Mouse (Mus musculus): ENCODE measurements around the gene Pla2g5. TPM values are rescaled to one million over a fixed set of nuclear protein-coding genes. Genes with fewer than 3 reads are reported as not detected.
A peak's percentile ranks its signal among the peaks of the same experiment; 100 is the strongest.
"Not testable (repeated sequence)": the region's sequence is repeated elsewhere in the genome, so short reads cannot be mapped to it uniquely, and the experiment has no call there.

The Pla2g5 gene
- 1 to 10 TPM in 1 of 2 experiments, under 1 TPM in 1; 0.20 to 1.7 TPM for total RNA-seq (2021)
- long read RNA-seq, experiment 1, partial matches to known transcripts = 0 of 1 reads
- long read RNA-seq, experiment 1, other reads (novel, unspliced or antisense) = 0 of 1 reads
- long read RNA-seq, experiment 2, partial matches to known transcripts = 1 of 7 reads
- long read RNA-seq, experiment 2, other reads (novel, unspliced or antisense) = 3 of 7 reads

DNA sequence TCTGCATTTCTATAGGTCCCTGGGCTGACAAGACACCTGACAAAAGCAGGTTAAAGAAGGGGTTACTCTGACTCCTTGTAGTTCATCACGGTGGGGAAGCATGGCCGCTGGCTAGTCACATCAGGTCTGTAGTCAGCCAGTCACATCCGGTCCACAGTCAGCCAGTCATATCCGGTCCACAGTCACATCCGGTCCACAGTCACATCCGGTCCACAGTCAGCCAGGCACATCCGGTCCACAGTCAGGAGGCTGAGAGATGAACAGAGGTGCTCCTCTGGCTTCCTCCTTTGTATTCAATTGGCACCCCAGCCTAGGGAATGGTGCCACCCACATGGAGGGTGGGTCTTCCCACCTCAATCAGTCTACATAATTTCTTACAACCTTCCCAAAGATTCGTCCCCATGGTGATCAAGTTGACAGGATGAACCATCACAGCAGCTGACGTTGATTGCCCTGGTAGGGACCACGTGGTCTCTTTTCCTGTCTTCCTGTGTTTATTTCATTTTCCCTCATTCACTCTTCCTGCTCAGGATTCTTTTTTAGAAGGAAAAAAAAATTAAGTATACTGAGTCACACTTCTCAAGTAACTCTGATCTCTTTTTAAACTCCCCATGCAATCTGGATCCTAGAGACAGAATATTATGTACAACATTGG is at the start of gene Pla2g5:
Gene Pla2g5 (minus strand): TSS at position 139 of the 655 bp plus-strand sequence.
- intact Hi-C loops (cut with DNase I) = no loop called here
- DNase-seq = no peak

DNA sequence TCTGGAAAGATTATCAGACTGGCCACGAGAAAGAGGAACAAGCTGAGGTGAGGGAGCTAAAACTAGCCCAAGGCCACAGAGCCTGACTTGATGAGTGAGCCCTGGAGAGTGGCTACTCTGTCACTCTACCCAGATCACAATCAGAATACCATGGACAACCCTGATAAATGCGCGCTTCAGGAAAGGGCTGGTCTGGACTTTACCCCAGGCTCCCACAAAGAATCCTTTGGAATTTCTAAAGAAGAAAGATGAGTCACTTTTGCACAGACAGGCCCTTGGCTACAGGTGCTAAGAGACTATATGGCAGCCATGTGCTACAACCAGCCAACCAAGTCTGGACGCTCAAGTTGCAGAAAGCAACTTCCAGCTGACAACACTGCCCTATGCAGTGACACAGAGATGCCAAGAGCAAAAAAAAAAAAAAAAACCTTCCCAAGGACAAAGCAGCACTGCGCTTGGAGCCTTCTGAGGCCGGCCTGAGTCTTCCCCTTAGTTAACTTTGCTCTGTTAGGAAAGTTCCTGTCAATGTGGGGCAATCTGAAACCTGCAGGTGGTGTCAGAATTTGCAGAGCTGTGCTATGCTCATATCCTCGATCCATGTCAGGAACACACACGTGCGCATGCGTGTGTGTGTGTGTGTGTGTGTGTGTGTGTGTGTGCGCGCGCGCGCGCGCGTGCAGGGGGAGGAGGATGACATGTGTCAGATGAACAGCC is 42.5 kb upstream of the Pla2g5 start:
- intact Hi-C loops (cut with DNase I) = no loop called here
- no peak for DNase-seq

DNA sequence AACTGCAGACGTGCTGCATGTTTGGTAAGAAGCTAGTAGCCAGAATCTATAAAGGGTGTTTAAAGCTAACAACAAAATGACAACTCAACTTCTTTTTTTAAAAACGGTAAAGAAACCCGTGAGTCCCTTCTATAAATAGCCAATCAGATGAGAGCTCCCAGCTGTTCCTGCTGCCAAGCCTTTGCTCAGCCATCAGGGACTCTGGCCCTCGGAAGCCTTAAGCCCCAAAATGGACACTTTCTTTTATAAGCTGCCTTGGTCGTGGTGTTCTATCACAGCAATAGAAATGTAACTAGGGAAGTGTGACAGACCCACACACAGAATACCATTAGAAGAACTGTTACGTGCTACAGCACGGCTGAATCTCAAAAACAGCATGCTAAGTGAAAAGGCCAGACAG is 36.1 kb upstream of the Pla2g5 start:
- DNase-seq = no peak

DNA sequence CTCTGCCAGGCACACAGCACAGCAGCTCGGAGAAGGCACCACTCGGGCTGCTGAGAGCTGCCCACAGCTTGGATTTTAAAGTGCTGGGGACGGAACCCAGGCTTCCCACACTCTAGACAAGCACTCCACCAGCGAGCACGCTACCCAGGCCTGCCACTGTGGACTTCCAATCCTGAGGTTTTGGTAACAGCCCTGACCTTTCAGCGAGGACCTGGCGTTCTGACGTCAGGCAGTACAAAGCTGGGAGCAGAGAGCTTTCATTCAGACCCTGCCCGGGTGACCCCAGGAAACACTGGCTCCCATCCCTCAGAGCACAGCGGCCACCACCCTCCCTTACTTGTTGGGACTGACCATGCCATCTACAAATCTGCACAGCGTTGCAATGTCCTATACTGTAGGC is 30.5 kb upstream of the Pla2g5 start:
- DNase-seq; intact Hi-C loops (cut with DNase I): not testable (repeated sequence)

More for the DNA sequence above, 36.1 kb upstream of the Pla2g5 start:
- intact Hi-C loops (cut with DNase I) = no loop called here

DNA sequence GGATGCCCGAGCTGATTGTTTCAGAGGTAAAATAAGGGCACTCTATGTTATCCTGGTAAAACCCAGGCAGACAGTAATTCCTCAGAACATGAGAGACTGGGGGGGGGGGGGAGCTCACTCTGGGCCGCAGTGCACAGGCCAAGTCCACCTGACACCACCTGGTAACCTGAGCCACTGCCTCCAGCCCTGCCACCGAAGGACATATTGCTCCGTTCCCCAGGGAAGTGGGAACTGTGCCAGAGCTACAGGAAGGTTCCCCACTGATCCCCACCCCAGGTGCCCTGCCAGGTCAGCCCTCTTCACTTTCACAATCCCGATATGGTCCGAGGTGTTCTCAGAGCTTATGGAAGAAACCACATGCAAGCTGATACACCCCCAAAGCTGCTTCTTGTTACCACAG is 29.4 kb upstream of the Pla2g5 start:
- no peak for DNase-seq
- intact Hi-C loops (cut with DNase I) = no loop called here

DNA sequence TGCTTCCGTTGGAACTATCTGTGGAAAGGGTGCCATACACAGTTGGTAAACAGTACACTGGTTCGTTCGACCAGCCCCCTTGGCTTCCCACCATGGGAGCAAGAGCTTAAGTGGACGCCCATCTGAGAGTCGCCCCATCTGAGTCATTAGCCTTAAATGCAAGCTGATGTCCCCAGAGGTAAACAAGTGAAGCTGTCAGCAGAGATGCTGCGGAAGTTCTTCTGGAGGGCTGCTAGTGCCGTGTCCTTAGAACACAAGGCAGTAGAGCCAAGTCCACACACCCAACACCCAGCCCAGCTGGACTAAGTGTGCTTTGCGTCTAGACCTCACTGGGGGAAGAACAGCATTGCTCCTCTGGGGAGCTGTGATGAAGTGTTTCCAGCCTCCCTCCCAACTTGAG is 26.4 kb upstream of the Pla2g5 start:
- DNase-seq = peak in 1 of 2 experiments; percentile 17
- intact Hi-C loops (cut with DNase I) = no loop called here

DNA sequence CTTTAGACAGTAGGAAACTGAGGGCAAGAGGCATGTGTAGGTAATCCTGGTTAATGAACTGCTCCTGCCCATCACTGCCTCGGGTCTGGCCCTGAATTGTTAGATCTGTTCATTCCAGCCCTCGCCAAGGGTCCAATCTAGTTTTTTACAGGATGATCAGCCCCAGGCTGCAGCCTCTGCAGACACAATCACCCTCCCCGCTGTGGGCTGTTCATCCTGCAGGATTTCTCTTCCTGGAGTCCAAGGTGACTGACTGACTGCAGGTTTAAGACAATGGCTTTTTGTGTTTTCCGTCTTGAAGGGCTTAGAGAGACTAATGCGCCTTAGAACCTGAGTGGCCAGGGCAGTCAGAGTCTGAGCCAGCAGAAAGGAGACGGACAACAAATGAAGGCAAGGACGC is 25.9 kb upstream of the Pla2g5 start:
- intact Hi-C loops (cut with DNase I) = no loop called here
- DNase-seq = no peak

DNA sequence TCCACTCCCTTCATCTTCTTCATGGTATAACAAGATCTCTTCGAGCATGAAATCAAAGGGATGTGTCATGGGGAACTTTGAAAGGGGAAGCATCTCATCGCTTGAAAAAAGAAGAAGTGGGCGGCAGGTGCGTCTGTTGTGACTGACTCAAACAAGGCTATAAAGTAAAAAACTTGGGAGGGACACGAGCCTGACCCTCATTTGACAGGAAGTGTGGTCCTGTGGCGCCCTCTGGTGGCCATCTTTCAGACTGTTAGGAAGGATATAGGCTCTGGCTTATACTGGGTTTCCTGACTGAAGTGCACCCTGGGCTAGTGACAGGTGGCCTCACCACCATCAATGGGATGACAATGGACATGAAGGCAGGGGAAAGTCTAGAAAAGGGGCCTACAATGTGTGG is 21.0 kb upstream of the Pla2g5 start:
- intact Hi-C loops (cut with DNase I) = no loop called here
- peak; percentile 81 to 83 for DNase-seq

DNA sequence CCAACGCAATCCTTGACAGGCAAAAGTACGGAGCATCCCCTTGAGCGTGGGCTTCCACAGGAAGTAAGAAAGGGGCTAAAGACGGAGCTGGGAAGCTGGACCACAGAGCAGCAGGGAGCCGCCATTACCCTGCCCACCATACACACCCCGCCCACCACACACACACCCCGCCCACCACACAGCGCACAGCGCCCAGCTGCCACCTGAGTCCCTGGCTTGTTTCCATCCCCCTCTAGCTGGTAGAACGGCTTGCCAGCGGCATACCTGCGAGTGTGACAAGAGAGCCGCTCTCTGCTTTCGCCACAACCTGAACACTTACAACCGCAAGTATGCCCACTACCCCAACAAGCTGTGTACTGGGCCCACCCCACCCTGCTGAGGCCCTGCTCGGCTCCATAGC is 18.9 kb upstream of the Pla2g5 start:
- DNase-seq = no peak
- intact Hi-C loops (cut with DNase I) = no loop called here

DNA sequence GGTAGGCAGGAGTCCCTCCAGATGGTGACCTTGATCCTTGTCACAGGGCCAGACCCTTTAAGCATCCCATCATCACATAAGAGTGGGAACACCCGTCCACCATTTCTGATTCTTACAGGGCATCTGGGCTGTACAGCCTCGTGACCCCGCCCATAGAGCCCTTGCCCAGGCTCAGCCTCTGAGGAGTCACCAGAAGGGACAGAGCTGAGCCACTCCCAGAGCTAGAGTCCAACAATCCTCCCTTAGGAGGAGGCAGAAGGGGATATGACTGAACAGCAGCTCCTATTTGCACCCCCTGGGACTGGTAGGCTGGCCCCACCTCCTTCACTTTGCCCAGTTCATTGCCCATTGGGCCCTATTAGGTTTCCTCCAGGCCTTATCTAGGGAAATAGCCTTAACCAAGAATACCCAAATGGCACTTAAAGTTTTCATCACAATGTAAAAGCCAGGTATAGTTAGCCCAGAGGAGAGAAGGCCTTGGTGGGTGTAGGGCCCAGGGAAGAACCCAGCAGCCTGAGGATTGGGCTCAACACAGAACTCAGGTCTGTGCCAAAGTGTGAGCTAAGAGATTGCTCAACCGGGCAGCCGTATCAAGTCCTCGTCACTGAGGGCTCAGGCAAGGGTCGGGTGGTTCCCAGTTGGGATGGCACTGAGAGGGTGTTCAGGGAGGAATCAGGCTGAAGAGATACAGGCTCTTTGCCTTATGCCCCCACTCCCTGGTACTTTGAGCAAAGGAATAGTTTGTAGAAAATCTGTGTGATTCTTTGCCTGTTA is 17.7 kb upstream of the Pla2g5 start:
- intact Hi-C loops (cut with DNase I) = no loop called here
- DNase-seq = peak in 1 of 2 experiments; percentile 33

DNA sequence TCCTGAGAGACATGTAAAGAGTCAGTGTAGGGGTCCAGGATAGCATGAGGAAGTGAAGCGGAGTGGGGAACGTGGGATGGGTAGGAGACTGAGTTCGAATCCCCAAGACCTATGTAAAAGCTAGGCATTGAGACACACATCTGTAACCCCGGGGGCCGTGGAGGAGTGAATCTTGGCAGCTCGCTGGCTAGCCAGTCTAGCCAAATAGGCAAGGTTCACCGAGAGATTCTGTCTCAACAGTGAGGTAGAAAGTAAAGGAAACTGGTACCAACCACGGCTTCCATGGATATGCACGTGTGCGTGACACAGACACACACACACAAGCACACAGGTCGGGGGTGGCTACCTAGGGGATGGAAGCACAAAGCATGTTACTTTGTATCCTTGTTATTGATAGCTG is 16.5 kb upstream of the Pla2g5 start:
- intact Hi-C loops (cut with DNase I) = no loop called here
- DNase-seq = no peak

DNA sequence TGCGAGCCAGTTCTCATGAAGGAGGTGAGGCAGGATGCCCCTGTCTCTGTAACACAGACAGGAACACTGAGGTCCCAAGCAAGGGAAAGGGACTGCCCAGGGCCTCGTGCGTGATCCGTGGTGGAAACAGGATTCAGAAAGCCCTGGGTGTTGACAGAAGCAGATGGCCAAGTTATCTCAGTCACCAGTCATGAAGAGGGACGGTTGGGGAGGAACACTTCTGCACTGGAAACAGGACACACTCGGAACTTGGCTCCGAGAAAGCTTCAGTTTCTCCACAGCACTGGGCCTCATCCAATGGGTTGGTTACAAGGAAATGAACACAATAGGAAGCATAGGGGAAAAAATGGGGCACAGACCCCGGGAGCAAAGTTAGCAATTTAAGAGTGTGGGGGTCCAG is 15.5 kb upstream of the Pla2g5 start:
- intact Hi-C loops (cut with DNase I) = no loop called here
- DNase-seq = peak in 1 of 2 experiments; percentile 20

DNA sequence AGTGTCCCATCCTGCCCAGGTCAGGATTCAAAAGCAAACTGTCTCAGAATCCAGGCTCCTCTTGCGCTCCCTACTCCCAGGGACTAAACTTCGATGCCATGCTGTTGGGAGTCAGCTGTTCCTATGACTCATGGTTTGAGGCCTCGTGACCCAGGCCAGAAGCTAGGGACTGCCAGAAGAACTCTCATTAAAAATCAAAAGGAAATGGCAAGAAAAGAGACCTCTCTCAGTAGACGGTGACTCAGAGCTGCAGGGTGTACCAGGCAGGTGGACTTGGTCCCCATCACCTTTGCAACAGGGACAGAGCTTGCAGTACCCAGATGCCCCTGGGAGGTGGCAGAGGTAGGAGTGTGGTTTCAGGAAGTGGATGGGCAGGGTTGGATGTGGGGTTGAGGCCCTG is 14.4 kb upstream of the Pla2g5 start, which contains the start of gene Pla2g2e:
Gene Pla2g2e (plus strand): TSS at position 212 of the 400 bp plus-strand sequence.
- DNase-seq = no peak
- intact Hi-C loops (cut with DNase I) = no loop called here

DNA sequence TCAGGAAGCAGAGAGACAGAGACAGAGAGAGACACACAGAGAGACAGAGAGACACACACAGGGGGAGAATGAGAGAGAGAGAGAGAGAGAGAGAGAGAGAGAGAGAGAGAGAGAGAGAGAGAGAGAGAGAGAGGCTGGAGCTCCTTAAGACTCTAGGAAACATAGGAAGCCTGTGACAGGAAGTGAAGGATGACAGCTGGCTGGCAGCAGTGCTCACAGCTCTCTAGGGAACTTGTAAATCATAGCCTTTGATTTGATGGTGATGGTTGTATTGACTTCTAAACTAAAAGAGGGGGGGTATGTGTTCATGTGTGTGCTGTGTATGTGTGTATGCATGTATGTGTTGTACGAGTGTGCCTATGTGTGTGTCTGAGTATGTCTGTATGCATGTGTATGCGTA is 12.7 kb upstream of the Pla2g5 start:
- intact Hi-C loops (cut with DNase I) = no loop called here

DNA sequence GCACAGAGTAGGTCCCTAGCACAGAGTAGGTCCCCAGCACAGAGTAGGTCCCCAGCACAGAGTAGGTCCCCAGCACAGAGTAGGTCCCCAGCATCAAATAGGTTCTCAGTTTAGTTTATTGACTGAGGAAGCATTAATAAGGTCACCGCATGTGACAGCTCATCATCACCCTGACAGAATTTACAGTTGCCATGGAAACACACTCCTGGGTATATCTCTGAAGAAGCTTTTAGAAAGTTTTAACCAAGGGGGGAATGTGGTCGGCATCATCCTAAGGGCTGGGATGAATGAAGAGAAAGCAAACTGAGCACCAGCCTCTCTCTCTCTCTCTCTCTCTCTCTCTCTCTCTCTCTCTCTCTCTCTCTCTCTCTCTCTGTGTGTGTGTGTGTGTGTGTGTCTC is 12.0 kb upstream of the Pla2g5 start:
- DNase-seq; intact Hi-C loops (cut with DNase I): not testable (repeated sequence)

More for the DNA sequence above, 12.7 kb upstream of the Pla2g5 start:
- no peak for DNase-seq

DNA sequence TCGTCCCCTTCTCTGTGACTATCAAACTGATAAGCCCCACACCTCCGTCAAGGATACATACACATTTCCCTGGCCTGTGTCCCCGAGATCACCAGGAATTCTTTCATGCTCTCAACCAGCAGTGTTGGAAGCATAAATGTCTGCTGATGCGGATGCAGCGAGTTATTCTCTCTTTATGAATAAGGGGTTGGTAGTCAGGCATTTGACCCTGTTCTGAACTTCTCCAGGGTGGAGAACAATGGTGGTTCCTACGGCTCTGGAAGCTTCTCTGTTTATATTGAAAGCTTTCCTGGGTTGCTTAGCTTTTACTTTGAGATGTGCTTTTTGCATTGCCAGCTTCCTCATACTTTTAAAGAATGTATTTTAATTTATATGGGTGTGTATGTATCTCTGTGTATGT is 10.6 kb upstream of the Pla2g5 start, which contains the start of gene Gm13030:
Gene Gm13030 (minus strand): TSS at position 101 of the 400 bp plus-strand sequence.
- no peak for DNase-seq
- intact Hi-C loops (cut with DNase I) = no loop called here

DNA sequence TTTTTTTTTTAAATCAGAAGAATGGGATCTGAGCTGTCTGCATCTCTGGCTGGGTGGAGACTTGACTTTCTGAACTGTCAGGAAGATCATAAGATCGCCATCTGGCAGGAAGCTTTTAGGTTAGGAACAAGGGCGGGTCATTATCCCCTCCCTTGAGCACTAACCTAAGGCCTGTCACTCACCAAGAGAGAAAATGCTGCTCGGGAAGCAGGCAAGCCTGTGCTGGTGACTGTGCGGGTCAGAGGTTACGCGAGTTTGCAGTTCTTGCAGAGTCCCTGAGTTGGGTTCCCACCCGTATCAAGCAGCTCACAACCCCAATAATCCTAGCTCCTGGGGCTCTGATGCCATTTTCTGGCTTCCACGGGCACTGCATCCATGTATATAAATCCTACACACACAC is 5.4 kb upstream of the Pla2g5 start:
- DNase-seq = no peak
- intact Hi-C loops (cut with DNase I) = no loop called here

DNA sequence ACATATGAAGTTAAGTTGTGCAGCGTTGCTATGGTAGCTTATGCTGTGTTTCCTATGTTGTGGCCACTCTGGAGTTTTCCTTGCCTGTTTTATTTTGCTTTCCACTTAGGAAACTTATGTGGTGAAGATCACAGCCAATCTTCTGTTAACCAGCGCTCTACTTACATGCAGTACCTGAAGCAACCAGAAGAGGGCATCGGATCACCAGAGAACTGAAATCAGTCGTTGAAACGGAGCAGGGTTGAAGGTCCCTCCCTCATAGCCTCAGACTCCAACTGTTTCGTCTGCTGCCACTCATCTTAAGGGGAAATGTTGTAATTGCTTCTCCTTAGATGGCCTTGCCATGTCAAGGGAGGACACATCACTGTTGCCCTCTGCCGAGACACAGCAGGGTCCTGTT is 3.1 kb upstream of the Pla2g5 start:
- intact Hi-C loops (cut with DNase I) = loop anchor here (1.0 kb wide), 1 partner anchor 17 kb away; no protein-coding TSS in a partner anchor
- DNase-seq = peak in 1 of 2 experiments; percentile 59

DNA sequence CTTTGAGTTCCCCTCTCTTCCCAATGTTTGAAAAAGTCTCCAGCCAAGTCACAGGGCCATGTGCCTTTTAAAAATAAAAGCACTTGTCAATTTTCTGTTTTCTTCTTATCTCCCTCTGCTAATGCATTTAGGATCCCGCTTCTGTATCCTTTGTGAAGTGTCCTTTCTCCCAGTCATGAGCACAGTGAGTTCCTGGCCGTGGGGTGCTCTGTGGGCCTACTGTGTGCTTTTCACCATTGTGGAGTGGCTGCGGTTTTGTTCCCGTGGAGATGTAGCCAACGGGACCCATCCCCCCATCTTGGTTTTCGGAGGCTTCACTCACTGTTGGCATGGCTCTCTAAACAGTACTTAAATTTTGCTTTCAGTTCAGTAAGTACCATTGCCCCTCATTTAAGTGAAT is 2.7 kb upstream of the Pla2g5 start:
- intact Hi-C loops (cut with DNase I) = loop anchor here (1.0 kb wide), 1 partner anchor 17 kb away; no protein-coding TSS in a partner anchor
- DNase-seq = no peak

DNA sequence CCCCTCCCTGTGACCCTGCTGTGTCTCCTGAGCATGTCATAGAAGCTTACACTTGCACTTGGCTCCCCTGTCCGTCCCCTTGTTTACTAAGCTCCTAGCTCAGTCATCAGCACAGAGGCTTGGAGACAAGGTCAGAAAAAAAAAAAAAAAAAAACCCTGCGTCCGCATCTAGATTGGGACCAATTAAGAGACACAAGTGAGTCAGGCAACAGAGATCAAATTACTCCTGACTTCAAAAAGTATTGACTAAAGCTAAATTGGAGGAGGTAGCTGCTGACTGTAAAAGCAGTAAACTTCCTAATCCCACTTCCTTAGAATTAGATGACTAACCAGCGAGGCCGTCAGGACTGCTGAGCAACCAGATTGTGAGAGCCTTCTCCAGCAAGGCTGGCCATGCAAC is 1.8 kb upstream of the Pla2g5 start:
- DNase-seq = no peak
- intact Hi-C loops (cut with DNase I) = no loop called here

DNA sequence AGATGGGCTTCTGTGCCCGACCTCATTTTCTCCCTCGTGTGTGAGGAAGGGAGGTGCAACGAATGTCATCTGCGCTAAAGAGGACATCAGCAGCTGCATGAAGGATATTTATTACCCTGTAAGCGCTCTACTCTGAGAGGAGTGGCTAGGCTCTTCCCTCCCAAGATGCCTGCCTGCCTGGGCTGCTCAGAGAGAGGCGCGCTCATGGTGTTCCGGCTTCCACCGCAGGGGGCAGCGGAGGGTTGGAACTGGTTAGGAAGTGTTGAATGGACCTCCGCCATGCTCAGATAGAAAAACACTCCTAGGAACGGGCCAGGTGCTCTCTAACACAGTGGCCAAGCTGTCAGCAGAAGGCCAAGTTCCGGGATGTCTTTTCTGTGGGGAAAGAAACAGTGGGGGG is 3.6 kb downstream of the Pla2g5 start:
- DNase-seq = peak; percentile 41 to 51
- intact Hi-C loops (cut with DNase I) = no loop called here
